Mouse (Mus musculus) spleen, postnatal 14 days (tissue): ENCODE data around the gene Vsig10.
"Not testable (repeated sequence)": the region's sequence is repeated elsewhere in the genome, so short reads cannot be mapped to it uniquely, and the experiment has no call there.

ENCODE experiments used
- DNase-seq, 2 experiments: peaks; one replicate each; pipeline ENCODE4 v3.0.0; 2021 to 2022; ENCODE audit warnings: low spot score in 2 of 2

Gene Vsig10

GRCm38 (mm10) chr5:117318741-117319629, at the start of gene Vsig10:
Gene Vsig10, plus strand, starts transcription at chr5:117319083.
- DNase-seq, result peak; percentile 18 to 22

GRCm38 (mm10) chr5:117269395-117269794, 49.5 kb upstream of the Vsig10 start:
- DNase-seq, result no peak

GRCm38 (mm10) chr5:117271945-117272344, 46.9 kb upstream of the Vsig10 start:
- DNase-seq, result no peak

GRCm38 (mm10) chr5:117274817-117275216, 44.1 kb upstream of the Vsig10 start:
- DNase-seq, result no peak

DNA sequence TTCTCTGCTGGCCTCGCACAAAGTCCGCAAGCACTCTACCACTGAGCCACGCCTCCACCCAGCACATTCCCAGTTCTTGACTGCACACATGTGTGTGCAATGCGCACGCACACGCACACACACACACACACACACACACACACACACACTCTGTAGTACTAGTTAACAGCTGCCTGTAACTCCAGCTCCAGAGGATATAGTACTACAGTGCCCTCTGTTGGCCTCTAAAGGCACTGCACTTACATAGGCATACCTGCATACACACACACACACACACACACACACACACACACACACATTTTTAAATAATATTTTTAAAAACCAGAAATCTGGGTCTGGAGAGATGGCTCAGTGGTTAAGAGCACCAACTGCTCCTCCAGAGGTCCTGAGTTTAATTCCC, 41.1 kb upstream of the Vsig10 start:
- DNase-seq, result no peak

DNA sequence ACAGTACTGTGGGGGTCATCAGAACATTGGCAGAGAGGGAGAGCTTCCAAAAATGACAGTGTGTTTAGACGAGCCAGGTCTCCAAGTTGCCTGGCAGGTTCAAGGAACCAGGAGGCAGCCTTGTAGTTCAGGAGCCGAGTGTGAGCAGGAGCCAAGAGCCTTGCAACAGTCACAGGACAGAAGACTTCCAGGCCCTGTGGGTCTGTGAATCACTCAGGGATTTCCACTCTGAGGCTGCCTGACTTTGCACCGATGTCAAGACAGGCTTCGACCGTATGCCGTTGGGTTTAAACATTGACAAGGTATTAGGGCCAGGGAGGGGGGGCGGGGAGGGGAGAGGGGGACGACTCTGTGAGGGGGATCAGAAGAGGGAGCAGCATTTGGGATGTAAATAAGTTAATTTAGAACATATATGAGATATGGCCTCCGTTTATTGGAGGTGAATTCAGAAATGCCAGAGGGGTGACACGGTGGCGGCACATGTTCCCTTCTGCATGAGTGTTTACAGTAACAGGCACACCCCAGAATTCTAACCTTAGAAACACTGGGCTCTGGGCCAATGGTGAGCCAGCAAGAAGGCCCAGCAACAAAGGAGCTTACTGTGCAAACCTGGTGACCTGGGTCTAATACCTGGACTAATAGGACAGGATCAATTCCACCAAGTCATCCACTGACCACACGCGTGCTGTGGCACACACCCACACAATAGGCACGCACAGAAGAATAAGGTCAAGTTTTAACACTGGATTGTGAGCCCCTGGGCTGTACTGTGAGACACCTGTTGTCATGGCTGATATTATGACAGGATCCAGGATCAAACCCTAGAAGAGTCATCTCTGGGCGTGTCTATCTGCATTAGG, 39.8 kb upstream of the Vsig10 start:
- no peak for DNase-seq

DNA sequence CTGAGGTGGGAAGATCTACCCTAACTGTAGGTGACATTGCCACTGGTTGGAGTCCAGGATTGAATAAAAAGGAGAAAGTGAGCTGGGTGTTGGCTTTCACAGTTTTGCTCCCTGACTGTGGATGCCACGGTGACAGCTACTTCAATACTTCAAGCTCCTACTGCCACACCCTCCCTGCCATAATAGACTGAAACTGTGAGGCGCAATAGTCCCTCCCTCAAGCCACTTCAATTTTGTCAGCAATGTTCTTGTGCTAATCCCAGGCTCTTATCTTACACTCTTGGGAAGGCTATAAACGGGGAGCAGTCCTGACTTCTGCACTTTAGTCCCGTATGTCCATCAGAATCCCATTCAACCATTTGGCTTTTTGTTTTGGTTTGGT, 39.2 kb upstream of the Vsig10 start:
- DNase-seq, result no peak

DNA sequence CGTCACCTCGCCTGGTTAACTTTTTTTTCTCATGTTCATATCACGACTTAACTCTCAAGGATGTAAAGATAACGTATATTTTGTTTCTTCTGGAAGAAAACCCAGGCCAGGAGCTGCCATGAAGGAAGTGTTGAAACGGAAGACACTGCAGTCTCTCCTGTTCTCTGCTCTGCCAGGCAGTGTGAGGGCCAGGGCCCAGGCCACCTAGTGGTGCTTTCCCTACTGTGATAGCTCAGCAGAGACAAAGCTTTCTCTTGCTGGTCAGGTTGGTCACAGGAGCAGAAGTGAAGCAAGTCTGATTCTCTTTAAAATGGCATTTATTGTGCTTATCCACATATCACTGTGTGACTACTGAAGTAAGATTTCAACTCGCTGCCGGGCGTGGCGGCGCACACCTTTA, 37.3 kb upstream of the Vsig10 start:
- DNase-seq, result no peak

GRCm38 (mm10) chr5:117282360-117282759, 36.5 kb upstream of the Vsig10 start:
- DNase-seq, result no peak

DNA sequence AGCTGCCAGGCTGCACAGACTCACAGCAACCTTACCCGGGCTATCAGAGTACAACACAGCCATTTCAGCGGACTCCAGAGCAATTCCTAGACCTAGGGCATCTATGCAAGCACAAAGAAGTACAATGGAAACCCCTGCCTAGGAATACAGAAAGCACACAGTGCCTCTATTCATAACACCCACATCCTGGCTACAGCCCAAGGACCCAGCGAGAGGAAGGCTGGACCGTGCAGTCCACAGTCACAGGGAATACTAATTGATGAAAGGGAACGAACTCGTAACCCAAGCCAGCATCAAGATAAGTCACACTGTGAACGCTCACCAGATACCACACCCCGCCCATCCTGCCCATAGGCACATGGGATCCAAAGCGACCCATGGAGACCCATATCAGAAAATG, 34.9 kb upstream of the Vsig10 start:
- DNase-seq, result no peak

- DNase-seq, result no peak
Measured at GRCm38 (mm10) chr5:117284682-117285081, 34.2 kb upstream of the Vsig10 start.

DNA sequence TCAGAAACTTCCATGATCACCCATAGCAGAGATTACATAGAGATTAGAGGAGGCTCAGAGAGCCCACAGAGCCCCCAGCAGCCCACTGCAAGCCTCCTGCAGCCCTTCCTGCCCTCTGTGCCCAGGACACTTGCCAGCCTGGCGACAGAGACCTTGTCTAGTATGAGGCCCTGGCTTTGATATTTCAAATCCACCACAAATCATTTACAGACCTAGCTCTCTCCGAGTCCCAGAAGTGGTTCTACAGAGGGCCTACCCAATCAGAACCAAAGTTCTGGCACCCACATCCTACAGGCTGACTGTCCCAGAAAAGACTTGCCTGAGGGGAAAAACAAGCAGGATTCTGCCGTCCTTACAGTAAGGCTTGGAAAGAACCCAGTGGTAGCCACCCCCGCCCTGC, 33.6 kb upstream of the Vsig10 start:
- no peak for DNase-seq

GRCm38 (mm10) chr5:117286286-117286685, 32.6 kb upstream of the Vsig10 start:
- DNase-seq, result no peak

DNA sequence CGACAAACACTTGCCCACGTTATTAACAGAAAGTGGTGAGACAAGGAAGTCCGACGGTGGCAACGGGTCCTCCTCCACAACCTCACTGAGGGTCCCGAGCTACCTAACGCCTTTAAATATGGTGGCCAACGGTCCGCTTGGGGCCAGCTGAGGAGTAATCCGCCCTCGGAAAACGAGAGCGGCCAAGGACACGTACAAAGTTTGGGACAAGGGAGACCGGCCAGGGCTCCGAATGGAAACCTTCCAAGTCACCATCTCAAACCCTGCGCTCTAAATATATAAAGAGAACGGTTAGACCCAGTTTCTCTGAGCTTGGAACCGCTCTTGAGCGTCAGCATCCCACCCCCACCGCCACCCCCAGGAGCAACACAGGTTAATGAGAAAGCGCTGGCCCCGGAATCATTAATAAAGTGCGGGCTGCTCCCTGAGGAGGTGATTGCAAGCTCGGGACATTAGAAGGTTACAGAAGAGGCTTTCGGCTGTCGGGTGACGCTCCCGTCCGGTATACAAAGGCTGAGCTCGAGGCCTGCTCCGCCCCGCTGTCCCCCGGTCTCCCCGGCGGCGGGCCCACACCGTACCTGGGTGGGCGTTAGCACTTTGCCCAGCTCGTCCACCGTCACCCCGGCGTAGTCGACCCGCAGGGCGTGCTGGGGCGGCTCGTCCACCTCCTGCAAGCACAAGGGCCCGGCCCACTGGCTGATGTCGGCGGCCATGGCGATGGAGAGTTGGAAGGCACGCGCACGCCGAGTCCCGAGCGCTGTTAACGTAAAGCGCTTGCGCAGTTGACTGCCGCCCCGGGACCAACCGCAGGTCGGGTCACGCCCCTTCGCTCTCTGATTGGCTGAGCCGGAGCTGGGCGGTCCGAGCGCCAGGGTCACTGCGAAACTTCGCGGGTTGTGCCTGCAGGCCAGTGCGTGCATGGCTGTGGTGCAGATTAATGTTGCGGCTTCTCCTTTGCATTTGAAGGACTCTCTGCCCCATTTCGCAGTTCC, 31.8 kb upstream of the Vsig10 start, which contains the start of gene Pebp1:
TSS of gene Pebp1 (minus strand) at position 795 of the 992 bp plus-strand sequence.
- peak; percentile 91 to 94 for DNase-seq

DNA sequence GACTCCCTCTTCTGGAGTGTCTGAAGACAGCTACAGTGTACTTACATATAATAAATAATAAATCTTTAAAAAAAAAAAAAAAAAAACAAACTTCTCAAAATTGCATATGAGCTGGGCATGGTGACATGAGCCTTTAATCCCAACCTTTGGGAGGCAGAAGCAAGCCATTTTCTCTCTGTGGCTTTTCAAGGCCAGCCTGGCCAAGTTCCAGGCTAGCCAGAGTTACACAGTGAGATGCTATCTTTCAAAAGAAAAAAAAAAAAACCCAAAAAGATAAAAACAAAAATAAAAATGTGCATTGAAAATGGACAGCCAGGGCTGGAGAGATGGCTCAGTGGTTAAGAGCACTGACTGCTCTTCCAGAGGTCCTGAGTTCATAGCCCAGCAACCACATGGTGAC, 29.2 kb upstream of the Vsig10 start:
- no peak for DNase-seq

GRCm38 (mm10) chr5:117290081-117290480, 28.8 kb upstream of the Vsig10 start:
- no peak for DNase-seq

GRCm38 (mm10) chr5:117291312-117291711, 27.6 kb upstream of the Vsig10 start:
- DNase-seq, result no peak

- no peak for DNase-seq
Measured at GRCm38 (mm10) chr5:117292547-117292946, 26.3 kb upstream of the Vsig10 start.

DNA sequence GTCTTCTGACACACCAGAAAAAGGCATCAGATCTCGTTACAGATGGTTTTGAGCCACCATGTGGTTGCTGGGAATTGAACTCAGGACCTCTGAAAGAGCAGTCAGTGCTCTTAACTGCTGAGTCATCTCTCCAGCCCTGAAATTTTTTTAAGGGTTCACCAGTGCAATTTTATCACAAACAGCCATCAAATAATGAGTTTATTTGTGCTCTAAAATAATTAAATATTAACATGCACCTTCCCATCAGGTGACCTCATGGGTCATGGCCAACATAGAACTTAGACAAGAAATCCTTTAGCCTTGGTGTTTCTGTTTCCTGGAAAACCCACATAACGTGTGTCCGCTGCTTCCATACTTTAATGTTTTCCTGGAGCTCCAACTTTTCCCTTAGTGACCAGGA, 25.1 kb upstream of the Vsig10 start:
- not testable (repeated sequence) for DNase-seq

GRCm38 (mm10) chr5:117295011-117295410, 23.9 kb upstream of the Vsig10 start:
- DNase-seq, result no peak

- DNase-seq, result no peak
Measured at GRCm38 (mm10) chr5:117302899-117303298, 16.0 kb upstream of the Vsig10 start.
